Mouse (Mus musculus): Measurements from ENCODE around the gene Ky.

Gene Ky

GRCm38 (mm10) chr9:102505700-102506585 is at the start of gene Ky:
TSS of gene Ky (plus strand) at chr9:102505750.
- peak; percentile 6 for DNase-seq

DNA sequence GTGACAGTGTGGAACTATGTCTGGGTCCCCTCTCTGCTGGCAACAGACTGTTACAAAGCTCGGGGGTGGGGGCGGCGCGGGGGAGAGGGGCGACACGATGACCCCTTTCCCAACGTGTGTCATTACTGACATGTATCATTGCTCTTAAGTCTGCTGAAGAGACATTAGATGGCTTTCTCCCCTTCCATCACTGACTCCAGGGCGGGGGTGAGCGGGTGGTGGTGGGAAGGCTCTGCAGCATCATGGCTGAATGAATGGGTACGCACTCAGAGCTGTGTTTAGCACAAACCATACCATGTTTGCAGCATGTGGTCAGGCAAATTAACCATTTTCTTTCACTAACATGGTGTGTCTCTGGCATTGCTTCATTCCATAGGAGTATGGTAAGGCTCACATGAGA is 43.3 kb upstream of the Ky start:
- DNase-seq = no peak

GRCm38 (mm10) chr9:102465044-102465443 is 40.5 kb upstream of the Ky start:
- no peak for DNase-seq

GRCm38 (mm10) chr9:102465726-102466125 is 39.8 kb upstream of the Ky start:
- DNase-seq = no peak

GRCm38 (mm10) chr9:102470076-102470819 is 35.3 kb upstream of the Ky start:
- DNase-seq = no peak

- peak; percentile 43 for DNase-seq
These were observed 27.6 kb upstream of the Ky start for GRCm38 (mm10) chr9:102477767-102478450.

GRCm38 (mm10) chr9:102478451-102478835 is 27.1 kb upstream of the Ky start:
- DNase-seq = no peak

- DNase-seq = peak; percentile 34
These were observed 26.5 kb upstream of the Ky start for GRCm38 (mm10) chr9:102479022-102479421.

DNA sequence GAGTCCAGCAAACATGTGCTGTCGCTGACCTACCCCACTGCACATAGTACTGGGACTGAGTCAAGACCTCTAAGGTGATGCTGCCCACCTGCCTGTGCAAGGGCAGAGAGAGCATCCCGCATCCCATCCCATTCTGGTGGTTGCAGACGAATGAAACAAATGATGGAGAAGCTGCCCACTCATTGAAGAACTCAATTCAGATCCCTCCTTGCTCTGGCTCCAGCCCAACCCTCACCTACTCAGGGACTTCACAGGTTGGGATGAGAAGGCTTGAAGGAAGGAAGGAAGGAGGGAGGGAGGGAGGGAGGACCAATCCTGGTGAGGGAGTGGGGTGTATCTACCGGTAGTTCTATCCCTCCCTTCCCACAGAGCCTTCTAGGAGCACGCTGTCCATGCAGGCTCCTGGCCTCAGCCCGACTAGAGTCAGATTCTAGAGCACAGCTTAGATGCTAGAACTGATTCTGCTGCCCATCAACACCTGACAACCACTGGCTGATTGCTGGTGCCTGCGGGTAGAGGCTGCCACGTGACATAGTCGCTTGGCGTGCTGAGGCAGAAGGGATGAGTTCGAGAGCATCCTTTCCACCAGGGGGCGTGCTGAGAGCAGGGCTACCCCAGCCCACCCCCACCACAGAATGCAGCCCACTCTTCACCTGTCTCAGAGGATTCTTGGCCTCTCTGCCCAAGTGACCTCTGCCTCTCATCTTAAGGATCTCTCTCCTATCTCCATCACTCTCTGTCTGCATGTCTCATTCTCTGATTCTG is 13.3 kb upstream of the Ky start:
- no peak for DNase-seq

DNA sequence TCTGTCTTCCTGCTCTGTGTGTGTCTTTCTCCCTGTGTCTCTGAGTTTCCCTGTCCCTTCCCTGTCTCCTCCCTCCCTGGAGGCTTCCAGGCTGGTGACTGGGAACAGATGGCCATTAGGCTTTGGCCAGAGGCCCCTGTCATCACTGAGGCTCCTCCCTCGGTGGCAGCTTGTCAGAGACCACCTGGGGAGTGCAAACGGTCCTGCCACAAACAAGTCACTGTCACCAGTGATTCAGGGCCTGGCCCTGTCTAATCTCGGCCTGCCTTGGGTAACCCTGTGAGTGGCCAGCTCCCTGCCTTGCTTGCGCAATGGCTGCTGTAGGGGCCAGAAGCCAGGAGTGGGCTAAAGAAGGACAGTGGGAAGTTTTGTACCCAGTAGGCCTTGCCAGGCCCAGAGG is 12.5 kb upstream of the Ky start:
- peak; percentile 21 for DNase-seq

DNA sequence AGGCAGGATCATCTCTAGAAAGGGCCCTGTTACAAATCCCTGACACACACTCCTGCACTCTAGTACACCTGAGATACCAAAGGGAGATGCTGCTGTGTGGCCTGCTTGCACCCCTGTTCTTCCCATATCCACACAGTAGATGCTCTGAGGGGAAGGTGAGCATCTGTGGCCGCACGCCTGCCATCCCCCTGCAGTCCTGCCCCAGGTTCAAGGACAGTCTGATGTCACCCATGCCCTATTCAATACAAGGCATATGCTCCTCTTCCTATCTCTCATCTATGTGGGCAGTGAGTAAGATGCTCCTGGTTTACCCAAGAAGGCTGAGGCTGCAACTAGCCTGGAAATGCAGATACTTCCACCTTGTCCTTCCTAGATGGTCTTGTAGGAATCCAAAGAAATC is 11.6 kb upstream of the Ky start:
- DNase-seq = no peak

DNA sequence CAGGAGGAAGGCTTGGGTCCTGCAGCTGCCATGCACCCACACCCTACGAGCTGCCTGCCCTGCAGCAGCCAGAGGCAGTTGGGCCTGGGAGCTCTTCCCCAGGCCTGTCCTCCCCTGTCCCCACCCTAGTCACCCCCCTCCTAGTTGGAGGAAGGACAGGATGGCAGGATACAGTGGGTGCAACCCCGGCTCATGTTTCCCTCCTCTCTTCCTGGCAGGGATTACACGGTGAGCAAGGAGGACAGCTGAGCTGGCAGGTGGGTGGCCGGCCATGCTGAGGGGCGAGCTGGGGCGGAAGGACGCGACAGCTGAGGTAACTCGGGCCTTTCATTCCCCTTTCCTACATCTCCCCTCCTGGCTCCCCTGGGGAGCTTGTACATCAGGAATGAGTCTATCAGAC is 11.1 kb upstream of the Ky start:
- no peak for DNase-seq

GRCm38 (mm10) chr9:102495266-102495665 is 10.3 kb upstream of the Ky start:
- DNase-seq = no peak

DNA sequence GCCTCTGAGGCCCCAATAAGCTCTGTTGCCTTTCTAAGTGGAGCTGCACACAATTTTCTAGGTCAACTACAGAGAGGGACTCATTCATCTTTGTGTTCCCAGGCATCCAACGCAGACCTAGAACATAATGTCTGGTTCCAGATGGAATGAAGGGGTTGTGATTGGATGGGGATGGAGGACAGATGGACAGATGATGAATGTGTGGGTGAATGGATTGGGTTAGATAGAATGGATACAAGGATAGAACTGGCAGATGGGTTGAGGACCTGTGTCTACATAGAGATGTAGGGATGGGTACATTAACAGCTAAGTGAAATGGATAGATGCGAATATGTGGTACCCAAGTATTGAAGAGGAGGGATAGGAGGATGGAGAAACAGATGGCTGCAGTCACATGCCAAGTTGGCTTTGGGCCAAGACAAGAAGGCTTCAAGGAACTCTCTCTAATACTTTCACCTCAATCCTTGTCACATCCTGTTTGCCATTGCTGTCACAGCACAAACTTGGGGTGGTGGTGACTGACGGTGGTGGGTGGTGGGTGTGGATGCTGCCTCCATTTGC is 9.0 kb upstream of the Ky start:
- no peak for DNase-seq

GRCm38 (mm10) chr9:102497089-102497690 is 8.4 kb upstream of the Ky start:
- no peak for DNase-seq

DNA sequence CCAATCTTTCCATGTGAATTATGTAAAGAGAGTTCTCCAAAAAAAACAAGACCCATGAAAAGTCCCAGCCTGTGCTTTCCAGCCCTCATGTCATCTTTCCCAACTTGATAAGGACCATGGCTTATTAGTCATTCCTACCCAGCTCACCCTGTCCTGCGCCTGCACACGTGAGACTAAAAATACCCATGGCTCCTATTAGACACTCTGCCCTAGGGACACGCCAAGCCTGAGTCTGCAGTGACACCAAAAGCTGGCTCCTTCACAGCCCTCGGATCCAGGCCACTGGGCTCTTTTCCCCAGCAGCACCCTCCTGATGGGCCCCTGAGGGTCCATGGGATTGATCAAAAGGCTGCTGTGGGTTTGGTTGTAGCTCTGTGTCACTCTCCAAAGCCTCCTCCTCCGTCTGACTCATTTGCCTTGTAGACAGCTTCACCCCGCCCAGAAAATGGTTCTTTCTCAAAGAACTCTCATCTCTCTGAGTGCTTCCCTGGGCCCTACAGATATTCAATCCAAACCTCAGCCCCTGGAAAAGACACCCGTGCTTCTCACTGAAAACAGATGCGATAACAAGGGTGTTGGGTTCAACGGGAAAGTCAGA is 7.6 kb upstream of the Ky start:
- DNase-seq = no peak

GRCm38 (mm10) chr9:102498701-102499100 is 6.8 kb upstream of the Ky start:
- DNase-seq = no peak

DNA sequence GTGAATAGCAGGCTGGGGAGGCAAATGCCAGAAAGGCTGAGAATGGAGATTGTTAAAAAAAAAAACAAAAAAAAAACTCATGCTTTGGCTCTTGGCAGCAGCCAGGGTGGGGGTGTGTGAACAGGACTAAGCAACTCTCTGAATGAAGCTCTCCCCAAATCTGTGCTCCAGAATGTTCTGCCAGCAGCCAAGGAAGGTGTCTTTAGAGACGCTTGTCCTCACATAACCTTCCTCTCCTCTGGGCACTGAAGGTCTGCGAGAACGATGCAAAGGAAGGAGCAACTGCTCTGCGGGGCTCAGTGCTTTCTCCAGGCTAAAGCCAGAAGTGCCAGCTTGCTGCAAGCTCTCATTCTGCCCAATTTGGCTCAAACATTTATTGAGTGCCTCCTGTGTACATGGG is 6.3 kb upstream of the Ky start:
- no peak for DNase-seq

- DNase-seq = no peak
These were observed 5.8 kb upstream of the Ky start for GRCm38 (mm10) chr9:102499746-102500145.

GRCm38 (mm10) chr9:102501113-102501512 is 4.4 kb upstream of the Ky start:
- no peak for DNase-seq

DNA sequence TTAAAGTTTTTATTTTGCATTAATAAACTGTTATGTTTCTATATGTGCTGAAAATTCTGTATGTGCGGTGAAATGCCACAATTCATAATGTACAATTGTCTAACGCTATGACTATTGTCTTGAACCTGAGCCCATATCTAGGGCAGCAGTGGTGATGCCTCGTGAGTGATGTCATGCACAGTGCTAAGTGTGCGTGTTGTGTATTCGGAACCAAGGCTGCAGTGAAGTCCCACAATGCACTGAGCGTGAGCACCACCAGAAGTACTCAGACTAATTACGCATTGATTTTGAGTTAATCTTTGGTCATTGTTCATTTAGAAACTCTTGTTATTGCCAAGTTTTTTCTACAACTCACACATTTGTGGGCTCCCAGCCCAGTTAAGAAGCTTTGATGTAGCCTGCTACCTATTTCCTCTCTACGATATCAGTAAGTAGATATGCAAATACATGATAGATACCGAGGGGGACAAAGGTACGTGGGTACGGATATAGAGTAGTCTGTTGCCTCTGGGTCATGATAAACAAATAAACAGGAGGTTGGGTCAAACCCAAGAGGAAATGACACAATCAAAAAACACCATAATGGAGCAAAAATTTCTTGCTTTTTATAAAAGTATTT is 3.4 kb upstream of the Ky start:
- DNase-seq = no peak
